Mouse (Mus musculus): Measurements from ENCODE around the gene 1700017B05Rik. TPM values are rescaled to one million over a fixed set of nuclear protein-coding genes. Genes with fewer than 3 reads are reported as not detected.

1700017B05Rik gene
- polyA plus RNA-seq, 1 experiment, result 30.3 TPM

GRCm38 (mm10) chr9:57270399-57270798 lies 8.0 kb upstream of the 1700017B05Rik start:
- Histone ChIP-seq H3K4me3 (no peak overlapping the region), H3K4me2 (ENCODE audit: low read depth) (no peak overlapping the region), H3K27me3 (ENCODE audit: control insufficient read depth, insufficient read depth, insufficient read length) (no peaks in the 10 kb centered on the region), H3K36me3 (ENCODE audit: control insufficient read depth, insufficient read depth) (no peaks in the 10 kb centered on the region), H3ac (ENCODE audit: control insufficient read depth, insufficient read length) (no peak overlapping the region), H3K79me2 (ENCODE audit: control insufficient read depth, insufficient read depth) (no peaks in the 10 kb centered on the region)
- TF ChIP-seq REST (IDR thresholded peaks at IDR 0.05; ENCODE audit: insufficient read depth, insufficient read length) (no peak), MYOG (IDR thresholded peaks at IDR 0.05; ENCODE audit: control insufficient read depth in 1 of 3, insufficient read depth in 1 of 3, insufficient read length in 2 of 3, low read depth in 2 of 3) (no peak), CEBPB (IDR thresholded peaks at IDR 0.05; ENCODE audit: insufficient read depth, poor library complexity, severe bottlenecking) (no peak), POLR2AphosphoS2 (IDR thresholded peaks at IDR 0.05; ENCODE audit: insufficient read length, low read depth) (no peak), MAX (IDR thresholded peaks at IDR 0.05; ENCODE audit: low read depth) (no peak), MYOD1 (IDR thresholded peaks at IDR 0.05; ENCODE audit: control insufficient read depth in 1 of 3, insufficient read length in 2 of 3, low read depth in 2 of 3) (no peak), POLR2A (IDR thresholded peaks at IDR 0.05; ENCODE audit: insufficient read length, low read depth) (no peak), E2F4 (IDR thresholded peaks at IDR 0.05; ENCODE audit: insufficient read depth) (no peak), TCF12 (IDR thresholded peaks at IDR 0.05; ENCODE audit: insufficient read depth, poor library complexity, severe bottlenecking) (no peak), SRF (IDR thresholded peaks at IDR 0.05; ENCODE audit: control insufficient read depth, insufficient read length, low read depth) (no peak), USF1 (IDR thresholded peaks at IDR 0.05; ENCODE audit: low read depth) (no peak), TCF3 (IDR thresholded peaks at IDR 0.05; ENCODE audit: insufficient read length, low read depth) (no peak)

- no peaks in the 10 kb centered on the region for H3K27me3 ChIP-seq (ENCODE audit: control insufficient read depth, insufficient read depth, insufficient read length)
- no peak overlapping the region for H3K4me3 ChIP-seq
- no peak overlapping the region for H3ac ChIP-seq (ENCODE audit: control insufficient read depth, insufficient read length)
- no peaks in the 10 kb centered on the region for H3K79me2 ChIP-seq (ENCODE audit: control insufficient read depth, insufficient read depth)
- TF ChIP-seq USF1 (IDR thresholded peaks at IDR 0.05; ENCODE audit: low read depth), result no peak
- TF ChIP-seq MYOG (IDR thresholded peaks at IDR 0.05; ENCODE audit: control insufficient read depth in 1 of 3, insufficient read depth in 1 of 3, insufficient read length in 2 of 3, low read depth in 2 of 3), result no peak
- no peak for TF ChIP-seq POLR2AphosphoS2 (IDR thresholded peaks at IDR 0.05; ENCODE audit: insufficient read length, low read depth)
- H3K36me3 ChIP-seq (ENCODE audit: control insufficient read depth, insufficient read depth), result no peaks in the 10 kb centered on the region
- no peak overlapping the region for H3K4me2 ChIP-seq (ENCODE audit: low read depth)
Observed at GRCm38 (mm10) chr9:57269384-57269783, 7.0 kb upstream of the 1700017B05Rik start.

- Histone ChIP-seq H3K79me2 (ENCODE audit: control insufficient read depth, insufficient read depth) (no peaks in the 10 kb centered on the region), H3K4me2 (ENCODE audit: low read depth) (no peak overlapping the region), H3ac (ENCODE audit: control insufficient read depth, insufficient read length) (no peak overlapping the region), H3K4me3 (no peak overlapping the region), H3K27me3 (ENCODE audit: control insufficient read depth, insufficient read depth, insufficient read length) (no peaks in the 10 kb centered on the region), H3K36me3 (ENCODE audit: control insufficient read depth, insufficient read depth) (no peaks in the 10 kb centered on the region)
- TF ChIP-seq POLR2AphosphoS2 (IDR thresholded peaks at IDR 0.05; ENCODE audit: insufficient read length, low read depth), result no peak
- no peak for TF ChIP-seq E2F4 (IDR thresholded peaks at IDR 0.05; ENCODE audit: insufficient read depth)
- no peak for TF ChIP-seq TCF3 (IDR thresholded peaks at IDR 0.05; ENCODE audit: insufficient read length, low read depth)
- TF ChIP-seq CEBPB (IDR thresholded peaks at IDR 0.05; ENCODE audit: insufficient read depth, poor library complexity, severe bottlenecking), result no peak
- no peak for TF ChIP-seq MYOD1 (IDR thresholded peaks at IDR 0.05; ENCODE audit: control insufficient read depth in 1 of 3, insufficient read length in 2 of 3, low read depth in 2 of 3)
- no peak for TF ChIP-seq MYOG (IDR thresholded peaks at IDR 0.05; ENCODE audit: control insufficient read depth in 1 of 3, insufficient read depth in 1 of 3, insufficient read length in 2 of 3, low read depth in 2 of 3)
- no peak for TF ChIP-seq USF1 (IDR thresholded peaks at IDR 0.05; ENCODE audit: low read depth)
- TF ChIP-seq SRF (IDR thresholded peaks at IDR 0.05; ENCODE audit: control insufficient read depth, insufficient read length, low read depth), result no peak
- no peak for TF ChIP-seq TCF12 (IDR thresholded peaks at IDR 0.05; ENCODE audit: insufficient read depth, poor library complexity, severe bottlenecking)
- TF ChIP-seq POLR2A (IDR thresholded peaks at IDR 0.05; ENCODE audit: insufficient read length, low read depth), result no peak
- TF ChIP-seq MAX (IDR thresholded peaks at IDR 0.05; ENCODE audit: low read depth), result no peak
- no peak for TF ChIP-seq REST (IDR thresholded peaks at IDR 0.05; ENCODE audit: insufficient read depth, insufficient read length)
Observed at GRCm38 (mm10) chr9:57268575-57268974, 6.2 kb upstream of the 1700017B05Rik start.

GRCm38 (mm10) chr9:57268078-57268477 lies 5.7 kb upstream of the 1700017B05Rik start:
- no peak overlapping the region for H3K4me2 ChIP-seq (ENCODE audit: low read depth)
- H3K4me3 ChIP-seq, result no peak overlapping the region
- H3K79me2 ChIP-seq (ENCODE audit: control insufficient read depth, insufficient read depth), result peaks cover under 1% of the 10 kb centered on the region
- H3K36me3 ChIP-seq (ENCODE audit: control insufficient read depth, insufficient read depth), result no peaks in the 10 kb centered on the region
- H3ac ChIP-seq (ENCODE audit: control insufficient read depth, insufficient read length), result no peak overlapping the region
- no peak for TF ChIP-seq MAX (IDR thresholded peaks at IDR 0.05; ENCODE audit: low read depth)
- TF ChIP-seq CEBPB (IDR thresholded peaks at IDR 0.05; ENCODE audit: insufficient read depth, poor library complexity, severe bottlenecking), result no peak
- TF ChIP-seq MYOD1 (IDR thresholded peaks at IDR 0.05; ENCODE audit: control insufficient read depth in 1 of 3, insufficient read length in 2 of 3, low read depth in 2 of 3), result no peak
- TF ChIP-seq POLR2A (IDR thresholded peaks at IDR 0.05; ENCODE audit: insufficient read length, low read depth), result no peak
- H3K27me3 ChIP-seq (ENCODE audit: control insufficient read depth, insufficient read depth, insufficient read length), result no peaks in the 10 kb centered on the region

DNA sequence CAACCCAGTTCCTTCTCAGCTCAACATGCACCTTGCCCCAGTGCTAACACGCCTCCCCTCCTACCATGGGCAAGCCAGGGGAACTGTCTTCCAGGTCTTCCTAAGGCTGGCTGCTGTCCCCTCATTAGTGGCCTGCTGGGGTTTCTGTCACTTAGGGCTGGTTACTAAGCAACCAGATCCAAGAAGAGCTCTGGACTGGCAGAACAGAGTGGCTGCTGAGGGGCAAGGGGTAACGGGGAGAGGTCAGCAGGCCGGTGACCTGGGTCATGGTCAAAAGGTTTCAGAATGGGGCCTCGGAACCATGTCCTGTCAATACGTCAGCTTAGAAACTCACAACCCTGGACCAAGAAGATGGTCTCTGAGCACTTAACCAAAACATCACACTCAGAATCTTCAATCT lies 5.0 kb upstream of the 1700017B05Rik start:
- H3K4me3 ChIP-seq, result no peak overlapping the region
- H3K27me3 ChIP-seq (ENCODE audit: control insufficient read depth, insufficient read depth, insufficient read length), result no peaks in the 10 kb centered on the region
- H3K36me3 ChIP-seq (ENCODE audit: control insufficient read depth, insufficient read depth), result no peaks in the 10 kb centered on the region
- H3K4me2 ChIP-seq (ENCODE audit: low read depth), result no peak overlapping the region
- H3K79me2 ChIP-seq (ENCODE audit: control insufficient read depth, insufficient read depth), result peaks cover 6% of the 10 kb centered on the region
- H3ac ChIP-seq (ENCODE audit: control insufficient read depth, insufficient read length), result no peak overlapping the region
- no peak for TF ChIP-seq REST (IDR thresholded peaks at IDR 0.05; ENCODE audit: insufficient read depth, insufficient read length)
- TF ChIP-seq SRF (IDR thresholded peaks at IDR 0.05; ENCODE audit: control insufficient read depth, insufficient read length, low read depth), result no peak
- no peak for TF ChIP-seq POLR2A (IDR thresholded peaks at IDR 0.05; ENCODE audit: insufficient read length, low read depth)
- no peak for TF ChIP-seq MYOG (IDR thresholded peaks at IDR 0.05; ENCODE audit: control insufficient read depth in 1 of 3, insufficient read depth in 1 of 3, insufficient read length in 2 of 3, low read depth in 2 of 3)
- no peak for TF ChIP-seq TCF12 (IDR thresholded peaks at IDR 0.05; ENCODE audit: insufficient read depth, poor library complexity, severe bottlenecking)
- TF ChIP-seq CEBPB (IDR thresholded peaks at IDR 0.05; ENCODE audit: insufficient read depth, poor library complexity, severe bottlenecking), result no peak
- no peak for TF ChIP-seq E2F4 (IDR thresholded peaks at IDR 0.05; ENCODE audit: insufficient read depth)
- TF ChIP-seq MYOD1 (IDR thresholded peaks at IDR 0.05; ENCODE audit: control insufficient read depth in 1 of 3, insufficient read length in 2 of 3, low read depth in 2 of 3), result no peak
- no peak for TF ChIP-seq USF1 (IDR thresholded peaks at IDR 0.05; ENCODE audit: low read depth)
- TF ChIP-seq MAX (IDR thresholded peaks at IDR 0.05; ENCODE audit: low read depth), result no peak
- no peak for TF ChIP-seq POLR2AphosphoS2 (IDR thresholded peaks at IDR 0.05; ENCODE audit: insufficient read length, low read depth)
